Mouse (Mus musculus) spleen, postnatal 14 days (tissue): Measurements from ENCODE around the gene Nploc4.

ENCODE experiments used
- DNase-seq, 2 experiments: peaks; one replicate each; pipeline ENCODE4 v3.0.0; 2021 to 2022; ENCODE audit warnings: low spot score in 2 of 2

Gene Nploc4

DNA sequence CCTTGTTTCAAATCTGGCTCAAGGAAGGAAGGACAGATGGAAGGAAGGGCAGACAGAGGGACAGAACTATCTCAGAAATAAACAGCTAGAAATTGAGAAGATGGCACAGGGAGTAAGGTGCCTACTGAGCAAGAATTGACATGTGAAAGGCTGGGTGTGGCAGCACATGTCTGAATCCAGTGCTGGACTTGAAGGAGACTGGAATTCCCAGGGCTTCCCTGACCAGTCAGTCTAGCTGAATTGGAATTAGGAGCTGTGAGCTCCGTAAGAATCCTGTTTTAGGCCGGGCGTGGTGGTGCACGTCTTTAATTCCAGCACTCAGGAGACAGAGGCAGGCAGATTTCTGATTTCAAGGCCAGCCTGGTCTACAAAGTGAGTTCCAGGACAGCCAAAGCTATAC, 95.8 kb downstream of the Nploc4 start:
- no peak for DNase-seq

DNA sequence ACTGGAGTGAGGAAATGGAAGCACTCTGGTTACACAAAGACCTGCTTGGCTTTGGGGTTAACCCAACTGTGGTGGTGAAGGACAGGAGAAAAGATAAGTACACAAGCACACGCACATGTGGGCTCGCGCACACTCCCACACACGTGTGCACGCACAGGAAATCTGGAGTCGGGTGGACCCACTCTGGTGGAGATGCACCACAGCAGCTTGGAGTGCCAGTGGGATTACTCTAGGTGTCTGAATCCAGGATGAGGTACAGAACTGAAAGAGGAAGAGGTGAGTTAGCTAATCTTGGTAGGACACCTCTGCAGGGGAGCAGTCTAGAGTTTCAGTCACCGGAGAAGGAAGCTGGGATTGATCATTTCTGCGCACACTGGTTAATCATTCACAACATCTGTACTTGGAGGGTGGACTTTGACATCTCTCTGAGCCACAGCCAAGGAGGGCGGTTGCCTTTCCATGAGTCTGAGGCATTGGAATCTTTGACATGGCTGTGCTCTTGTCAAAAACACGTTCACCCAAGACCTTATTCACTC, 97.5 kb downstream of the Nploc4 start:
- no peak for DNase-seq

GRCm38 (mm10) chr11:120338786-120339185, 98.7 kb downstream of the Nploc4 start:
- no peak for DNase-seq

DNA sequence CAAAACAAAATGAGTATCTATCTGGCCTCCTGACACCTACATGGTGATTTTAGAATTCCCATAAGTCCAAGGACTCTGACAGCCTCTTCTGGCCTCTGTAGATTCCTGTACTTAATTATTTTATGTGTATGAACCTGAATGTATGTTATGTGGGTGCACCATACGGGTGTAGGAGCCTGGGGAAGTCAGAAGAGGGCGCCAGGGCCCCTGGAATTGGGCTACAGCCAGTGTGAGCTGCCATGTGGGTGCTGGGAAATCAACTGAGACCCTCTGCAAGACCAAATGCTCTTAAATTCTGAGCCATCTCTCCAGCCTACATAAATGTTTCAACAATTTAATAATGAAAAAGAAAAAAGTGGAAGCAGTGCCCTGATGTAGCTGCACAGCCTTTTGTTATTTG, 100.1 kb downstream of the Nploc4 start:
- DNase-seq = no peak

GRCm38 (mm10) chr11:120335431-120336021, 102.0 kb downstream of the Nploc4 start:
- DNase-seq = no peak
